Mouse (Mus musculus): Measurements from ENCODE around the gene Henmt1. TPM values are rescaled to one million over a fixed set of nuclear protein-coding genes. Genes with fewer than 3 reads are reported as not detected.

Gene Henmt1
- 2.9 and 3.0 TPM in 2 replicates for polyA plus RNA-seq (2015; fragmentation: Nextera tagmentation; extraction: Ambion mirVana)

DNA sequence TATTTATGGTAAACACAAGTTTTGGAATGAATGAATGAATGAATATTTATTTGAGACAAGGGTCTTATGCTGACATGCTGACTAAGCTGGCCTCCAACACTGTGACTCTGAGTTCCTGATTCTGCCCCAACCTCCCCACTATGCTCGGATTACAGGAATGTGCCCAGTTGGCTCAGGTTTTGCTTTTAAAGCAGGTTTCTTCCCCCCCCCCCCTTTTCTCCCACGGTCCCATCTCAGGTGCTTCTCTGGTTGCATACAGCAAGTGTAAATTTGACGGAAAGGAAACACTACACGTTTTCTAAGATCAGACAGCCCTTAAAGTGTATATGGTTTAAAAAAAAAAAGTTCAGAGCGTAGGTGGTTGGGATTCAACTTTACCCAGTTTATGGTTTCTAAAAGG lies at the start of gene Henmt1:
Gene Henmt1 (plus strand): TSS at position 301 of the 400 bp plus-strand sequence.
- Histone ChIP-seq H3K4me1 (ENCODE audit: control insufficient read depth, insufficient read depth, low read length) (no peaks in the 10 kb centered on the region; the same call in 1 of the 2 replicates), H3K9me3 (replicated peaks; ENCODE audit: control insufficient read depth, low read length, poor library complexity, severe bottlenecking) (no peaks in the 10 kb centered on the region), H3K9ac (ENCODE audit: low read depth, low read length) (peak within 1 kb of the TSS; percentile 54; the same call in 1 of the 2 replicates), H3K27ac (ENCODE audit: low read length) (no peak within 1 kb of the TSS), H3K36me3 (ENCODE audit: control insufficient read depth, insufficient read depth, low read length) (no peaks in the 10 kb centered on the region), H3K4me2 (ENCODE audit: low read length) (peak within 1 kb of the TSS; percentile 56), H3K27me3 (ENCODE audit: control insufficient read depth, insufficient read depth, low read depth, low read length) (no peaks in the 10 kb centered on the region), H3K4me3 (ENCODE audit: low read depth, low read length) (peak within 1 kb of the TSS; percentile 37)
- WGBS = 92% methylated on average over 5 of the region's 5 CpGs
- no peak for ATAC-seq

DNA sequence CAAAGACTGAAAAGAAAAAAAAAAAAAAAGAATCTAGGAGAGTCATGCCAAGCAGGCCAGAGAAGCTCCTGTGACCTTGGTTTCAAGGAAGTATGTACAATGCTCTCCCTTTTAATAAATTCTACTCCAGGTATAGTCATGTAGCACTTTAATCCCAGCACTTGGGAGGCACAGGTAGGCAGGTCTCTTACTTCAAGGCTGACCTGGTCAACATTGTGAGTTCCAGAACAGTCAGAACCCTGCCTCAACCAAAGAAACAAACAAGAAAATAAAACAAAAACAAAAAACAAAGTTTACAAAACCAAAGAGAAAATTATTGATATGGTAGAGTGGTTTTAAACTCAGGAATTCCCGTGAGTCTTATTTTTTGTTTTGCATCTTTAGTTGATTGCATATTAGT lies 49.8 kb upstream of the Henmt1 start, which contains the start of gene Fndc7:
Gene Fndc7 (minus strand): TSS at position 101 of the 400 bp plus-strand sequence.
- Histone ChIP-seq H3K36me3 (ENCODE audit: control insufficient read depth, insufficient read depth, low read length) (no peaks in the 10 kb centered on the region), H3K27ac (ENCODE audit: low read length) (no peak within 1 kb of the TSS), H3K4me3 (ENCODE audit: low read depth, low read length) (no peak within 1 kb of the TSS), H3K9ac (ENCODE audit: low read depth, low read length) (no peak within 1 kb of the TSS), H3K4me2 (ENCODE audit: low read length) (no peak within 1 kb of the TSS), H3K9me3 (replicated peaks; ENCODE audit: control insufficient read depth, low read length, poor library complexity, severe bottlenecking) (no peaks in the 10 kb centered on the region), H3K27me3 (ENCODE audit: control insufficient read depth, insufficient read depth, low read depth, low read length) (no peaks in the 10 kb centered on the region), H3K4me1 (ENCODE audit: control insufficient read depth, insufficient read depth, low read length) (no peaks in the 10 kb centered on the region; the same call in 1 of the 2 replicates)
- WGBS = 92% methylated on average over 1 of the region's 1 CpGs
- no peak for ATAC-seq

DNA sequence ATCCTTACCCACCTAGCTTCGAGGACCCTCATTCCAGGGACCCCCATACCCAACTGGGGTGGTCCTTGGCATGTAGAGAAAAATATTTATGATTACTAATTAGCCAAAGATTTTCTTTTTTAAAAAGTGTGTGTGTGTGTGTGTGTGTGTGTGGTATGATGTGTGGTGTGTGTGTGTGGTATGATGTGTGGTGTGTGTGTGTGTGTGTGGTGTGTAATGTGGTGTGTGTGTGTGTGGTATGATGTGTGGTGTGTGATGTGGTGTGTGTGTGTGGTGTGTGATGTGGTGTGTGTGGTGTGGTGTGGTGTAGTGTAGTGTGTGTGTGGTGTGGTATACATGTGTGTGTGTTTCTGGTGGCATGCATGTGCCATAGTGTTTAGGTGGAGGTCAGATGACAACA lies 47.6 kb upstream of the Henmt1 start:
- Histone ChIP-seq H3K4me1 (ENCODE audit: control insufficient read depth, insufficient read depth, low read length) (no peaks in the 10 kb centered on the region), H3K4me2 (ENCODE audit: low read length) (no peak overlapping the region), H3K36me3 (ENCODE audit: control insufficient read depth, insufficient read depth, low read length) (no peaks in the 10 kb centered on the region), H3K9me3 (replicated peaks; ENCODE audit: control insufficient read depth, low read length, poor library complexity, severe bottlenecking) (no peaks in the 10 kb centered on the region), H3K27ac (ENCODE audit: low read length) (no peak overlapping the region), H3K27me3 (ENCODE audit: control insufficient read depth, insufficient read depth, low read depth, low read length) (no peaks in the 10 kb centered on the region), H3K4me3 (ENCODE audit: low read depth, low read length) (no peak overlapping the region), H3K9ac (ENCODE audit: low read depth, low read length) (no peak overlapping the region)
- WGBS = 79% methylated on average over 1 of the region's 1 CpGs
- no peak for ATAC-seq

DNA sequence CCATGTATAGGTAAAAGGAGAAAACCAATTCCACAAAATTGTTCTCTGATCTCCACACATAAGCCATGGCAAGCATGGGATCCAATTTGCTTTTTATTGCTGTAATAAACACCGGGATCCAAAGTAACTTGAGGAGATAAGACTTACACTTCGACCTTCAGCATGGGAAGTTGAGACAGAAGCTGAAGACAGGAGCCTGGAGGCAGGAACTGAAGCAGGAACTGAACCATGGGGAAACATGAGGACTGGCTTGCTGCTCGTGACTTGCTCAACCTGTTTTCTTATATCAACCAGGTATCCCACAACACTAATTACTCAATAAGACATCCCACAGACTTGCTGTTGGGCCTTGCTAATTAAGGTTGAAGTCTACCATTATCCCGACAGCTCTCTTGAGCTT lies 46.8 kb upstream of the Henmt1 start:
- Histone ChIP-seq H3K27me3 (ENCODE audit: control insufficient read depth, insufficient read depth, low read depth, low read length) (no peaks in the 10 kb centered on the region), H3K4me2 (ENCODE audit: low read length) (no peak overlapping the region), H3K4me3 (ENCODE audit: low read depth, low read length) (no peak overlapping the region), H3K9ac (ENCODE audit: low read depth, low read length) (no peak overlapping the region), H3K27ac (ENCODE audit: low read length) (no peak overlapping the region), H3K36me3 (ENCODE audit: control insufficient read depth, insufficient read depth, low read length) (no peaks in the 10 kb centered on the region), H3K9me3 (replicated peaks; ENCODE audit: control insufficient read depth, low read length, poor library complexity, severe bottlenecking) (no peaks in the 10 kb centered on the region), H3K4me1 (ENCODE audit: control insufficient read depth, insufficient read depth, low read length) (no peaks in the 10 kb centered on the region)
- WGBS = 77% methylated on average over 4 of the region's 4 CpGs
- ATAC-seq = no peak

DNA sequence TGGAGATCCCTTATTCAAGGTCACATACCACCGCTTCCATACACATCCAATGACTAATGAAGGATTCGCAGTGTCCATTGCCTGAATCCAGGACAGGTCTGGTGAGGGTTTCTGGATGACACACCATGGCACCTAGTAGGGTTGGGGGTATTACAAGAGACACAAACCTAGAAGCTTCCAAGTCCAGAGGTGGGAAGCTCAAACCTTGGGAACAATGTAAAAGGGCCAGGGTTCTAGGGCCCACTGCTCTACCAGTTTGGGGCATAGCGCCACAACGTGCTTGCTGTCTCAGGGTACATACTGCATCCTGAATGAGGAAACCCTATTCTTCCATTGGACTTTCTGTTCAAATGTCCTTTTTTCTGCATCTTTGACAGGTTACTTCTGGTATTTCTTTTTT lies 41.0 kb upstream of the Henmt1 start:
- Histone ChIP-seq H3K4me2 (ENCODE audit: low read length) (no peak overlapping the region), H3K27me3 (ENCODE audit: control insufficient read depth, insufficient read depth, low read depth, low read length) (no peaks in the 10 kb centered on the region), H3K9me3 (replicated peaks; ENCODE audit: control insufficient read depth, low read length, poor library complexity, severe bottlenecking) (no peaks in the 10 kb centered on the region), H3K27ac (ENCODE audit: low read length) (no peak overlapping the region), H3K36me3 (ENCODE audit: control insufficient read depth, insufficient read depth, low read length) (peaks cover 8% of the 10 kb centered on the region; the same call in 1 of the 2 replicates), H3K4me3 (ENCODE audit: low read depth, low read length) (no peak overlapping the region), H3K4me1 (ENCODE audit: control insufficient read depth, insufficient read depth, low read length) (no peaks in the 10 kb centered on the region), H3K9ac (ENCODE audit: low read depth, low read length) (no peak overlapping the region)
- no peak for ATAC-seq
- 95% methylated on average over 4 of the region's 4 CpGs for WGBS

DNA sequence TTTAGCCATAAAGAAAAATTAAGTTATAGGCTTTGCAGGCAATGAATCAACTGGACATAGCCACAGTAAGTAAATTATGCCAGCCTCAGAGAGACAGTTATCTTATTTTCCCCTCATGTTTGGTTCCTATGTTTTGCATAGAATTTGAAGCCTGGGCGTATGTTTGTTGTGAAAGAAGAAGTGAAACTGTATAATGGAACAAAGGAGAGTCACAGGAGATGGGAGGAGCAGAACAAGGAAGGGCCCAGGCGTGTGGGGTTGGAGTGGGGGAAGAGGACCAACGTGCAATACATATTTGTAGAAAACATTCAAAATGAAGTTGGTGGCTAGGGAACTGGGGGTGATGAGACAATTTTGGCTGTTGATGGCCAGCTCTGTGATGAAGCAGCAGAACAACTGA lies 39.5 kb upstream of the Henmt1 start:
- Histone ChIP-seq H3K27ac (ENCODE audit: low read length) (no peak overlapping the region), H3K9ac (ENCODE audit: low read depth, low read length) (no peak overlapping the region), H3K27me3 (ENCODE audit: control insufficient read depth, insufficient read depth, low read depth, low read length) (no peaks in the 10 kb centered on the region), H3K9me3 (replicated peaks; ENCODE audit: control insufficient read depth, low read length, poor library complexity, severe bottlenecking) (no peaks in the 10 kb centered on the region), H3K4me2 (ENCODE audit: low read length) (no peak overlapping the region), H3K4me1 (ENCODE audit: control insufficient read depth, insufficient read depth, low read length) (no peaks in the 10 kb centered on the region), H3K4me3 (ENCODE audit: low read depth, low read length) (no peak overlapping the region), H3K36me3 (ENCODE audit: control insufficient read depth, insufficient read depth, low read length) (peaks cover 21% of the 10 kb centered on the region)
- ATAC-seq = no peak
- 90% methylated on average over 3 of the region's 3 CpGs for WGBS

DNA sequence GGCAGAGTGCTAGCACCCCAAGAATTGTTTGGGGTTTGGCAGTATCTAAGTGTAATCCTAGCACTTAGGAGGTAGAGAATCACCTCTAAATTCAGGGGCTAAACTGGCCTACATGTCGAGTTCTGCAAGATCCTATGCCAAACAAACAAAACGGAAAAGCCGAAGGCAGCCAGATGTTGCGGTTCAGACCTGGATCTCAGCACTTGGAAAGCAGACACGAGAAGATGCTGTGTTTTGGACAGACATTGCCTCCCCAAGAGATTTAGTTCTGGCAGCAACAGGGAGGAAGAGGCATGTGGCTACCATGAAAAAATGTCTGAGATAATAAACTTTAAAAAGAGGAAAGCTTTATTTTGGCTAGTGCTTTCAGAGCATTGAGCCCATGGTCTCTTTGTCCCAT lies 39.0 kb upstream of the Henmt1 start:
- no peak for ATAC-seq
- Histone ChIP-seq H3K9me3 (replicated peaks; ENCODE audit: control insufficient read depth, low read length, poor library complexity, severe bottlenecking) (no peaks in the 10 kb centered on the region), H3K27me3 (ENCODE audit: control insufficient read depth, insufficient read depth, low read depth, low read length) (no peaks in the 10 kb centered on the region)

DNA sequence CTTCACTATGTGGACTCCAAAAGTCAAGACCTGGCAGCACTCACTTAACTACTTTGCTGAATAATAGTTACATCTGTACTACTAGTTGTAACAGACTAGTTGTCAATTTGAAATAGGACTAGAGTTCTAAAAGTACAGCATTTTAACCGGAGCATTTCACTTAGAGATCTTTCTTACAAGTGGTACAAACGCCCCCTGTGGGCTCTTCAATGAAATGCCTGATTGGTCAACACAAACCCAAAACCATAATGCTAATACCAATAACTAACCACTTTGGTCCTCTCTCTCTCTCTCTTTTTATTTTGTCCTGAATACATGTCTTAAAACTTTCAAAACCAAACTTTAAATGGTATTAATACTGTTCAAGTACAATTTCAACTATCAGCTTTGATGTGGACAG lies 37.6 kb upstream of the Henmt1 start:
- 61% methylated on average over 2 of the region's 2 CpGs for WGBS
- Histone ChIP-seq H3K27ac (ENCODE audit: low read length) (no peak overlapping the region), H3K9ac (ENCODE audit: low read depth, low read length) (no peak overlapping the region), H3K4me2 (ENCODE audit: low read length) (no peak overlapping the region), H3K4me1 (ENCODE audit: control insufficient read depth, insufficient read depth, low read length) (no peaks in the 10 kb centered on the region), H3K4me3 (ENCODE audit: low read depth, low read length) (no peak overlapping the region), H3K27me3 (ENCODE audit: control insufficient read depth, insufficient read depth, low read depth, low read length) (no peaks in the 10 kb centered on the region), H3K9me3 (replicated peaks; ENCODE audit: control insufficient read depth, low read length, poor library complexity, severe bottlenecking) (no peaks in the 10 kb centered on the region), H3K36me3 (ENCODE audit: control insufficient read depth, insufficient read depth, low read length) (peaks cover 26% of the 10 kb centered on the region)
- ATAC-seq = 0 out of 2 replicates have a peak, but pooled peaks have one; percentile 48

More for the DNA sequence above, 39.0 kb upstream of the Henmt1 start:
- Histone ChIP-seq H3K4me3 (ENCODE audit: low read depth, low read length) (no peak overlapping the region), H3K9ac (ENCODE audit: low read depth, low read length) (no peak overlapping the region), H3K36me3 (ENCODE audit: control insufficient read depth, insufficient read depth, low read length) (peaks cover 25% of the 10 kb centered on the region), H3K27ac (ENCODE audit: low read length) (no peak overlapping the region), H3K4me2 (ENCODE audit: low read length) (no peak overlapping the region), H3K4me1 (ENCODE audit: control insufficient read depth, insufficient read depth, low read length) (no peaks in the 10 kb centered on the region)
- 83% methylated on average over 5 of the region's 5 CpGs for WGBS

DNA sequence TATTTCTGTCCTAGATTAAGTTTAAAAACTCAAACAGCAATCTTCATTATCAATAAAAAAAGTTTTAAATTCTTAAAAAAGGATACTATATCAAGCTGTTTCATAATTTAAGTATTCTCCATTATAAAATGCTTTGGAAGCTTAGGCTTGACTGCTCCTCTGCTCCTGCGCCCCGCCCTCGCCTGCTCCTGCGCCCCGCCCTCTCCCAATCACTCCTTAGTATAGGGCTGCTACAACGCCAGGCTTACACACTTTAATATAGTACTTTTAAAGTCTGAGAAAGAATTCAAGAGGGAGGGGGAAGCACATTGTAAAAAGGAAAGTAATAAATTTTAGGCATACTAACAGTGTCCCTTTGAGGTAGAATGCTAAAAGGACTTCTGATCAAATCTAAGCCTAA lies 36.7 kb upstream of the Henmt1 start:
- H3K4me2 ChIP-seq (ENCODE audit: low read length) = no peak overlapping the region
- no peak overlapping the region for H3K9ac ChIP-seq (ENCODE audit: low read depth, low read length)
- peaks cover 26% of the 10 kb centered on the region for H3K36me3 ChIP-seq (ENCODE audit: control insufficient read depth, insufficient read depth, low read length)
- H3K4me1 ChIP-seq (ENCODE audit: control insufficient read depth, insufficient read depth, low read length) = no peaks in the 10 kb centered on the region
- ATAC-seq = no peak
- no peaks in the 10 kb centered on the region for H3K27me3 ChIP-seq (ENCODE audit: control insufficient read depth, insufficient read depth, low read depth, low read length)
- 96% methylated on average over 6 of the region's 6 CpGs for WGBS
- no peak overlapping the region for H3K4me3 ChIP-seq (ENCODE audit: low read depth, low read length)
- no peak overlapping the region for H3K27ac ChIP-seq (ENCODE audit: low read length)
- H3K9me3 ChIP-seq (replicated peaks; ENCODE audit: control insufficient read depth, low read length, poor library complexity, severe bottlenecking) = no peaks in the 10 kb centered on the region
